Mouse (Mus musculus): ENCODE results near the gene L2hgdh. TPM values are rescaled to one million over a fixed set of nuclear protein-coding genes. Genes with fewer than 3 reads are reported as not detected.
A peak's percentile ranks its signal among the peaks of the same experiment; 100 is the strongest.

L2hgdh gene
- polyA plus RNA-seq, 1 experiment from 2014 or later, result 12.0 TPM

DNA sequence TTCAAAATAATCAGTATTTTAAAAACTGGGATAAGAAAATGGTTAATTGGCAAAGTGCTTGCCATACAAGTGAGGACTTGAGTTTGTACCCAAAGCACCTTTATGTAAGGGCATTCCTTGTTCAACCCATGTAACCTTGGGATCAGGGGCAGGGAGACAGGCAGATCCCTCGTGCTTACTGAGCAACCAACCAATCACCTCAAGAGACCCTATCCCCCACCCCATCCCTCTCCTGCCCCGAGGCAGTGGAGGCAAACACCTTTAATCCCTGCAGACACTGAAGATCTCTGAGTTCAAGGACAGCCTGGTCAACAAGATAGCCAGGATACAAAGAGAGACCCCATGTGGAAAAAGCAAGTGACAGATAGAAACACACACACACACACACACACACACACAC, 1.3 kb downstream of the L2hgdh start:
- Histone ChIP-seq H3K27me3 (replicated peaks) (no peaks in the 10 kb centered on the region), H3K36me3 (peaks cover 11% of the 10 kb centered on the region), H3K4me3 (no peak overlapping the region), H3K4me1 (peaks cover 14% of the 10 kb centered on the region), H3K27ac (no peak overlapping the region), H3K9ac (no peak overlapping the region), H3K4me2 (replicated peaks) (peak overlapping the region; percentile 92), H3K9me3 (peaks cover 11% of the 10 kb centered on the region)
- no peak for ATAC-seq (ENCODE audit: low FRiP score, low read depth)
- 72% methylated on average over 2 of the region's 2 CpGs for WGBS

DNA sequence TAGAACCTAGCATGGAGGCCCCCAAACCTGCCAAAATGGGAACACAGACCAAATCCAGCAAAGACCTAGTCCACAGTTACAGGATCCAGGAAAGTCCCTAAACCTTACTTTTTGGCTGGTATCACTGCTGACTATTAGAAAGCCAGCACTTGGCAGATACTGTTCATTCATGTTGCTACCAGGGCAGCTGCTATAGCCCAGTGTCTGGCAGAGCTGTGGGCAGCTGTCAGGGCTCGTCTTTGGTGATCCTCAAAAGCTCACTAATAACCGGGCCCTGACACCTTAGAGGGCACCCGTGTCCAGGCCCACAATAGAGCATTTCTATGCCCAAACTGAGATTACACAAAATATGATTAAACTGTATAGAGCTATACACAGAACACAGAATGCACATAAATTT, 1.8 kb downstream of the L2hgdh start:
- no peak overlapping the region for H3K4me3 ChIP-seq
- 92% methylated on average over 3 of the region's 3 CpGs for WGBS
- H3K9me3 ChIP-seq, result peaks cover 11% of the 10 kb centered on the region
- H3K27me3 ChIP-seq (replicated peaks), result no peaks in the 10 kb centered on the region
- no peak overlapping the region for H3K27ac ChIP-seq
- no peak for ATAC-seq (ENCODE audit: low FRiP score, low read depth)
- no peak overlapping the region for H3K9ac ChIP-seq
- no peak overlapping the region for H3K4me2 ChIP-seq (replicated peaks)
- peaks cover 14% of the 10 kb centered on the region for H3K4me1 ChIP-seq
- H3K36me3 ChIP-seq, result peaks cover 15% of the 10 kb centered on the region

DNA sequence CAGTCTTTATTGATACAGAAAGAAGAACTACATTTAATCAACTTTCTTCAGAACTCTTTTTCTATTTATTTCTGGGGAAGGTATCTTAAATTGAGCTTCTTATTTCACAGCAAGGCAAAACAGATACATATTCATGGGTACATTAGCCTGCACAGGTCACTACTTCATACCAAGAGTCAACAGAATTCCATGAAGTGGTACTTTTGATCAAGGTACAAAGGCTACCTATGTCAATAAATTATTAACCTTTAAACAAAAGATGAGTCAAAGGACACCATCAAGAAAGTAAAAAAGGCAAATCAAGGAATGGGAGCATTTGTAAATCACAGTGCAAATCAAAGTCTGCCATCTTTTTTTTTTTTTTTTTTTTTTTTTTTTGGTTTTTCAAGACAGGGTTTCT, 11.0 kb downstream of the L2hgdh start:
- Histone ChIP-seq H3K4me3 (no peak overlapping the region), H3K4me2 (replicated peaks) (no peak overlapping the region), H3K4me1 (no peaks in the 10 kb centered on the region), H3K9ac (no peak overlapping the region), H3K27me3 (replicated peaks) (no peaks in the 10 kb centered on the region), H3K9me3 (no peaks in the 10 kb centered on the region), H3K36me3 (peaks cover 12% of the 10 kb centered on the region), H3K27ac (no peak overlapping the region)
- ATAC-seq (ENCODE audit: low FRiP score, low read depth), result no peak

DNA sequence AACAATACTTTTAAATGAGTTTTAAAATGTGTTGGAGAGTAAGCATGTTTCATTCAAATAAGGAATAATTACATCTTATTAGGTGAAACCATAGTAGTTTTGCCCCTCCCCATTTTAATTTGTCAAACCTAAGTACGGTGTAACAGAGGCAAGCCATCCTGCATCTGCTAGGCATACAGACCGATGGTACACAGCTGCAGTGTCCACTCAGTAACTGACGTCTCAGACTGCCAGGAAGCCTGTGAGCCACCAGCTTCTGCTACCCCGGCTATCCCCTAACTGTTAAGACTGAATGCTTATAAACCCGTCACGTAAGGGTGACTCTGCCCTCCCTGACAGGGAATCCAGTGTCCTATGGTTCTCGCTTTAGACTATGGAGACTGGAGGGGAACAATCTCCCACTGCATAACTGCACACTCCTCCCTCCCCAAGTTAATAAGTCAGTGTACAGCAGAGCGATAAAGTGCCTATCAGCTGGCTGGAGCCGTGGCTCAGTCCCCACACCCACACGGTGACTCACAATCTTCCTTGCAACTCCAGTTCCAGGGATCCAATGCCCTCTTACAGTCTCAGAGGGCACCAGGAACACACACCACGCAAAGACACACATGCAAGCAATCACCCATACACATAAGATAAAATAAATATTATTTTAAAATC, 19.7 kb downstream of the L2hgdh start:
- ATAC-seq (ENCODE audit: low FRiP score, low read depth), result no peak
- Histone ChIP-seq H3K27ac (no peak overlapping the region), H3K4me3 (no peak overlapping the region), H3K4me2 (replicated peaks) (no peak overlapping the region), H3K36me3 (0 out of 2 replicates have a peak, but pooled peaks cover 4% of the 10 kb centered on the region), H3K27me3 (replicated peaks) (no peaks in the 10 kb centered on the region), H3K9ac (no peak overlapping the region), H3K9me3 (no peaks in the 10 kb centered on the region), H3K4me1 (no peaks in the 10 kb centered on the region)
- WGBS, result 89% methylated on average over 11 of the region's 11 CpGs

DNA sequence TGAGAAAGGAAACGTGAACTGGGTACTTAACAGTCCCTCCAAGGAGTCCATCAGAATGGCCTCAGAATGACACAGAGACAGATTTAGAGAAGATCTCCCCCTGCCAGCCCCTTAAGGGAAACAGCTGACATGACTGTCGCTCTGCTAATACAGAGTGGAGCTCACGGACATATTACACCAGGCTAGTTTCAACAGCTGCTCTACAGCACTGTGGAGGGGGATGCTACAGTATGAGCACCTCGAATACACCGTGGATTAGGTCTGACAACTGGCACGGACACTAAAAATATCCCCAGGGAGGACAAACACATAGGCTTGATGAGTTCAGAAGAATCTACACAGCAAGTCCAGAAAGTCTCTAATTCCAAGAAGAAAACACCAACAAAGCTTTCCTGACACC, 26.3 kb downstream of the L2hgdh start:
- Histone ChIP-seq H3K4me2 (replicated peaks) (no peak overlapping the region), H3K9ac (no peak overlapping the region), H3K36me3 (0 out of 2 replicates have a peak, but pooled peaks cover 7% of the 10 kb centered on the region), H3K4me1 (no peaks in the 10 kb centered on the region), H3K27me3 (replicated peaks) (no peaks in the 10 kb centered on the region), H3K27ac (no peak overlapping the region), H3K4me3 (no peak overlapping the region), H3K9me3 (no peaks in the 10 kb centered on the region)
- no peak for ATAC-seq (ENCODE audit: low FRiP score, low read depth)
- 85% methylated on average over 6 of the region's 6 CpGs for WGBS

DNA sequence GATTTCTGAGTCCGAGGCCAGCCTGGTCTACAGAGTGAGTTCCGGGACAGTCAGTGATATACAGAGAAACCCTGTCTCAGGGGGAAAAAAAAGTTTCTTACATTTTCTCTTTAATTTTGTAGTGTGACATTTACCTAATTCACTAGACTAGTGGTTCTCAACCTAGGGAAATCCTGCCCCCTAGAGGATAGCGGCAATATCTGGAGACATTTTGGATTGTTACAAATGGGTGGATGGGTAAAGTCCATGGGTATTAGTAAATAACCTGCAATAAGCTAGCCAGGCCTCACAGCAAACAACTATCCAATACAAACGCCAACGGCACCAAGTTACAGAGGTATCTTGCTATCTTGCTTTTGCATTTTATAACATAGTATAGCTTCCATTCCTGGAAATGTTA, 27.9 kb downstream of the L2hgdh start:
- 0 out of 2 replicates have a peak, but pooled peaks cover 5% of the 10 kb centered on the region for H3K36me3 ChIP-seq
- no peak overlapping the region for H3K4me3 ChIP-seq
- no peaks in the 10 kb centered on the region for H3K9me3 ChIP-seq
- no peak overlapping the region for H3K4me2 ChIP-seq (replicated peaks)
- H3K9ac ChIP-seq, result no peak overlapping the region
- no peaks in the 10 kb centered on the region for H3K27me3 ChIP-seq (replicated peaks)
- no peak overlapping the region for H3K27ac ChIP-seq
- WGBS, result 83% methylated on average over 5 of the region's 5 CpGs
- no peaks in the 10 kb centered on the region for H3K4me1 ChIP-seq
- ATAC-seq (ENCODE audit: low FRiP score, low read depth), result no peak

DNA sequence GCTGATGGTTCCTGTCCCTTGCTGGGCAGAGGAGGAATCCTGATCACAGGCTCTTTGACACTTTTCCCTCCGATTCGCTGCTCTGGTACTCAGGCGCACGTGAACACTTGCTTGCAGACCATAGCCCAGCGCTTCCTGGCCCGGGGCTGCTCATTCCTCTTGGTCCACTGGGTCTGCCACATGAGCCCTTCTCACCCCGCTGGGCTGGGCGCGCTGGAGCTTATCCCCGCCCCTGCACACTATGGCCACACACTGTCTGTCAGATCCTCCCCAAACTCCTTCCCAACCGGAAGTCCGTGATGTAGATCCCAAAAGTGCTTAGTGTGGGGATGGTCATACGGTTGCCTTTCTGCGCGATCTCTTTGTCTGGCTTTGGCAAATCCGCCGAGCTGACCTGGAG, 31.2 kb downstream of the L2hgdh start:
- Histone ChIP-seq H3K4me2 (replicated peaks) (no peak overlapping the region), H3K27ac (no peak overlapping the region), H3K9ac (no peak overlapping the region), H3K4me1 (no peaks in the 10 kb centered on the region), H3K36me3 (0 out of 2 replicates have a peak, but pooled peaks cover 3% of the 10 kb centered on the region), H3K27me3 (replicated peaks) (no peaks in the 10 kb centered on the region), H3K9me3 (no peaks in the 10 kb centered on the region), H3K4me3 (no peak overlapping the region)
- 83% methylated on average over 17 of the region's 17 CpGs for WGBS
- ATAC-seq (ENCODE audit: low FRiP score, low read depth), result no peak

DNA sequence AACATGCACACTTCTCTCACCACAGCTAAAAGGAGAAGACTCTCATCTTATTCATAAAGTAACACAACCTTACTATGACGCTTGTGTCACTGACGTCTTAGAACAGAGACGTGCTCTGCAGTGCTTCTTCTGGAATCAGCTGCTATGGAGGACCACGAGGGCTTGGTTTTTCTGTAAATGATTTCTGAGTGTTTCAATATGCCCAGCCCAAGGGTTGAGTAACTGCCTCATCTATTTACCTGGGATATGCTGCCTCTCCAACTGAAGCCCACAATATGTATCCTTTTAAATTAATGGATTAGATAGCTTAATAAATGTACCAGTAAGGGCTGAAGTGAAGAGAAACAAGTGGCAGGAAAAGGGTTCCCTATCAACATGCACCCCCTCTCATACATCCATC, 34.0 kb downstream of the L2hgdh start:
- Histone ChIP-seq H3K4me1 (no peaks in the 10 kb centered on the region), H3K36me3 (0 out of 2 replicates have a peak, but pooled peaks cover 3% of the 10 kb centered on the region), H3K4me2 (replicated peaks) (no peak overlapping the region), H3K4me3 (no peak overlapping the region), H3K9ac (no peak overlapping the region), H3K27ac (no peak overlapping the region), H3K9me3 (no peaks in the 10 kb centered on the region), H3K27me3 (replicated peaks) (no peaks in the 10 kb centered on the region)
- ATAC-seq (ENCODE audit: low FRiP score, low read depth), result no peak
- 92% methylated on average over 4 of the region's 4 CpGs for WGBS

DNA sequence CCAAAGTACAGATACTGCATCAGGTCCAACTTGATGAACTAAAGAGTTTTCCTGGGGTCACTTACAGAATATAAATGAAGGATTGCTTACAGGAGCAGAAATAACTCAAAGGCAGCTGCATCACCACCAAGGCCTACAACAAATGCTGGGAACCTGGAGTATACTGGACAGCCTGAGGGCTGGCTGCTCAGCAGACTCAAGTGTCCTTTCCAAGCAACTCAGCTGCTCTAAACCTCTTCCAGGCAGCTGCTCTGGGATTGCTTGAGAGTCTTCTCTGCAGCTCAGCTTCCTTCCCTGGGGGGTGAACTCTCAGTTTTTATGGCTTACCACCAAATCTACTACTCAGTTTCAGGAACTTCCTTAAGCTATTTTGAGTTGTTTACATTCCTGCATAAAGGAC, 35.6 kb downstream of the L2hgdh start:
- no peaks in the 10 kb centered on the region for H3K36me3 ChIP-seq
- H3K9ac ChIP-seq, result no peak overlapping the region
- H3K9me3 ChIP-seq, result no peaks in the 10 kb centered on the region
- H3K27me3 ChIP-seq (replicated peaks), result no peaks in the 10 kb centered on the region
- no peak overlapping the region for H3K4me2 ChIP-seq (replicated peaks)
- H3K4me1 ChIP-seq, result no peaks in the 10 kb centered on the region
- no peak overlapping the region for H3K27ac ChIP-seq
- no peak overlapping the region for H3K4me3 ChIP-seq
- ATAC-seq (ENCODE audit: low FRiP score, low read depth), result no peak

DNA sequence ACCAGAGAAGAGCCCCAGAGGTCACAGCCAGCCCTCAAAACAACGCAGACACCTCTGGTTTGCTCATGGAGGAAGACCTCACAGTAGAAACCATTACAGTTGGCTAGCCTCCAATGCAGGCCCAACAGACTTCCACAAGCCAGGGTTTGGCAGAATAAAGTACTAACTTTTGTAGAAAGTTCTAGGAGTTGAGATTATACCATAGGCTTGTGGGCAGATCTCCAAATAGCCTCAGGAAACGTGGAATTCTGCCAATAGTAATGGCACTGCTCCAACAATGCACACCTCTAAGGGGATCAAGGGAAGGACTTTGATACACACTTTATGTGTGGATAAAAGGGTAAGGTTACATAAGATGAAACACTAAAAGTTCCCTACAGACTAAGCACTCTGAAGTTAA, 36.3 kb downstream of the L2hgdh start:
- H3K4me3 ChIP-seq, result no peak overlapping the region
- no peak overlapping the region for H3K9ac ChIP-seq
- no peak overlapping the region for H3K27ac ChIP-seq
- no peaks in the 10 kb centered on the region for H3K9me3 ChIP-seq
- H3K36me3 ChIP-seq, result no peaks in the 10 kb centered on the region
- H3K27me3 ChIP-seq (replicated peaks), result no peaks in the 10 kb centered on the region
- 78% methylated on average over 2 of the region's 2 CpGs for WGBS
- H3K4me1 ChIP-seq, result no peaks in the 10 kb centered on the region
- H3K4me2 ChIP-seq (replicated peaks), result no peak overlapping the region
- no peak for ATAC-seq (ENCODE audit: low FRiP score, low read depth)

DNA sequence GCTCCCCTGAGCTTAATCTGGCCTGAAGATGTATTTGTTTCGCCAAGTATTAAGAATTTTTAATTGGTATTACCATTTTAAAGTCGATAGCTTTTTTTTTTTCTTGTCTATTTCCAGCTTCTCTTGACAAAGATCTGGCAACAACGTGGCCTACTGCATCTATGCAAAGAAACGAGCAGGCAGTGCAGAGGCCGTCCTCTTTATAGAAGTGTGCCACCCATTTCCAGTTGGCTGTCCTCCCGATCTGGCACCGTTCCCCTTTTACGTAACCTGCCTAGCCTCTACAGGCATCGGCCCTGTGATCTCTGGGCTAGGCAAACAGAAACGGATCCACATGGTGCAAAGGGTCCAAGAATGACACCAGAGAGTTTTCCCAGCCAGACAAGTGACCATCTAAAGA, 41.1 kb downstream of the L2hgdh start:
- H3K27me3 ChIP-seq (replicated peaks), result no peaks in the 10 kb centered on the region
- no peak overlapping the region for H3K9ac ChIP-seq
- H3K4me3 ChIP-seq, result no peak overlapping the region
- no peak overlapping the region for H3K27ac ChIP-seq
- H3K36me3 ChIP-seq, result no peaks in the 10 kb centered on the region
- no peaks in the 10 kb centered on the region for H3K9me3 ChIP-seq
- H3K4me1 ChIP-seq, result peaks cover 10% of the 10 kb centered on the region
- 63% methylated on average over 10 of the region's 10 CpGs for WGBS
- no peak overlapping the region for H3K4me2 ChIP-seq (replicated peaks)
- no peak for ATAC-seq (ENCODE audit: low FRiP score, low read depth)

DNA sequence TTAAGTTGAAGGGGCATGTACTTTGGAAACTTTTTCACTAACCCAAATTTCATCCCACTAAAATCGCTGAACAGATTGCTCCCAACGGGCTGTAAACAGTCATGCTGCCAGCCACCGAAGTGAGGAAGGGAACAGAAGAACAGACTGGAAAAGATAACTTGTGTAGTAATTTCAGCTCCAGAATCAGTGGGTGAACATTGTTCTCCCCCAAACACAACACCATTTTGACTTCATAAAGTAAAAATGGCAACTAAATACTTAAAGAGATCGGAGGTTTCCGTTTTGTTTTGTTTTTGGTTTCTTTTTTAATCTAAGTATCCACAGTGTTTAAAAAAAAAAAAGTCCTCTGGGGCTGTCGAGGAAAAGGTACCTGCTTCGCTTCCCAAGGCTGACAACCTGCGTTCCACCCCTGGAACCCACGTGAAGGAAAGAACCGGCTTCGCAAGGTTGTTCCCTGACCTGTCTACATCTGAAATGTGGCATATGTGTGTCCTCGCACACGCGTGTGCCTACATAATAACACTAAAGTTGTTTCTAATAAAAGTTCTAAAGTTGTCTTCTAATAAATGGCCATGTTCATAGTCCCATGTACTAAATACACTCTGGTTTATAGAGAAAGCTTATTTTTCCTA, 41.8 kb downstream of the L2hgdh start:
- Histone ChIP-seq H3K9ac (no peak overlapping the region), H3K27ac (no peak overlapping the region), H3K4me3 (no peak overlapping the region), H3K4me2 (replicated peaks) (peak overlapping the region; percentile 87), H3K9me3 (no peaks in the 10 kb centered on the region), H3K4me1 (peaks cover 10% of the 10 kb centered on the region), H3K27me3 (replicated peaks) (no peaks in the 10 kb centered on the region), H3K36me3 (no peaks in the 10 kb centered on the region)
- 47% methylated on average over 14 of the region's 14 CpGs for WGBS
- ATAC-seq (ENCODE audit: low FRiP score, low read depth), result no peak
